Mouse (Mus musculus): ENCODE measurements around the gene 4930558C23Rik.
A peak's percentile ranks its signal among the peaks of the same experiment; 100 is the strongest.
"Not testable (repeated sequence)": the region's sequence is repeated elsewhere in the genome, so short reads cannot be mapped to it uniquely, and the experiment has no call there.

4930558C23Rik gene

GRCm38 (mm10) chr3:95370101-95370500 lies 32.5 kb downstream of the 4930558C23Rik start:
- no peak for DNase-seq

- DNase-seq, result not testable (repeated sequence)
These were observed 42.4 kb downstream of the 4930558C23Rik start for GRCm38 (mm10) chr3:95360276-95360675.

- DNase-seq, result no peak
These were observed 44.9 kb downstream of the 4930558C23Rik start for GRCm38 (mm10) chr3:95357746-95358145.

- DNase-seq, result peak; percentile 82 to 93
These were observed 45.8 kb downstream of the 4930558C23Rik start, which contains the start of gene Setdb1 for GRCm38 (mm10) chr3:95356701-95357449. TSS of gene Setdb1 (minus strand) at chr3:95357202.

- DNase-seq, result not testable (repeated sequence)
These were observed 46.6 kb downstream of the 4930558C23Rik start for GRCm38 (mm10) chr3:95355911-95356544.

- DNase-seq, result no peak
These were observed 53.1 kb downstream of the 4930558C23Rik start for GRCm38 (mm10) chr3:95349491-95349890.

GRCm38 (mm10) chr3:95348343-95348742 lies 54.3 kb downstream of the 4930558C23Rik start:
- DNase-seq, result not testable (repeated sequence)

- no peak for DNase-seq
These were observed 56.2 kb downstream of the 4930558C23Rik start for GRCm38 (mm10) chr3:95346454-95346853.

- DNase-seq, result not testable (repeated sequence)
These were observed 59.2 kb downstream of the 4930558C23Rik start for GRCm38 (mm10) chr3:95343356-95344000.

- no peak for DNase-seq
These were observed 64.4 kb downstream of the 4930558C23Rik start for GRCm38 (mm10) chr3:95338251-95338650.

- no peak for DNase-seq
These were observed 65.3 kb downstream of the 4930558C23Rik start for GRCm38 (mm10) chr3:95337345-95337744.

All from spleen, adult 18-20 months (tissue).